Mouse (Mus musculus): Measurements from ENCODE around the gene F7.

GRCm38 (mm10) chr8:12991411-12991810 lies 34.4 kb upstream of the F7 start:
- TF ChIP-seq CTCF (IDR thresholded peaks at IDR 0.05; ENCODE audit: insufficient read depth, low read length) (no peak), POLR2A (IDR thresholded peaks at IDR 0.05; ENCODE audit: borderline replicate concordance, extremely low read depth, low read depth, low read length) (no peak)

Data from lung, adult 2 months (tissue).